Mouse (Mus musculus): ENCODE measurements around the gene Hcfc1. TPM values are rescaled to one million over a fixed set of nuclear protein-coding genes. Genes with fewer than 3 reads are reported as not detected.

The Hcfc1 gene
- total RNA-seq (2021), result 57.2 and 57.5 TPM in 2 replicates
- long read RNA-seq, experiment 1, partial matches to known transcripts, result 4 of 7 reads
- long read RNA-seq, experiment 1, other reads (novel, unspliced or antisense), result 3 of 7 reads
- long read RNA-seq, experiment 2, partial matches to known transcripts, result 4 of 8 reads
- long read RNA-seq, experiment 2, other reads (novel, unspliced or antisense), result 4 of 8 reads

DNA sequence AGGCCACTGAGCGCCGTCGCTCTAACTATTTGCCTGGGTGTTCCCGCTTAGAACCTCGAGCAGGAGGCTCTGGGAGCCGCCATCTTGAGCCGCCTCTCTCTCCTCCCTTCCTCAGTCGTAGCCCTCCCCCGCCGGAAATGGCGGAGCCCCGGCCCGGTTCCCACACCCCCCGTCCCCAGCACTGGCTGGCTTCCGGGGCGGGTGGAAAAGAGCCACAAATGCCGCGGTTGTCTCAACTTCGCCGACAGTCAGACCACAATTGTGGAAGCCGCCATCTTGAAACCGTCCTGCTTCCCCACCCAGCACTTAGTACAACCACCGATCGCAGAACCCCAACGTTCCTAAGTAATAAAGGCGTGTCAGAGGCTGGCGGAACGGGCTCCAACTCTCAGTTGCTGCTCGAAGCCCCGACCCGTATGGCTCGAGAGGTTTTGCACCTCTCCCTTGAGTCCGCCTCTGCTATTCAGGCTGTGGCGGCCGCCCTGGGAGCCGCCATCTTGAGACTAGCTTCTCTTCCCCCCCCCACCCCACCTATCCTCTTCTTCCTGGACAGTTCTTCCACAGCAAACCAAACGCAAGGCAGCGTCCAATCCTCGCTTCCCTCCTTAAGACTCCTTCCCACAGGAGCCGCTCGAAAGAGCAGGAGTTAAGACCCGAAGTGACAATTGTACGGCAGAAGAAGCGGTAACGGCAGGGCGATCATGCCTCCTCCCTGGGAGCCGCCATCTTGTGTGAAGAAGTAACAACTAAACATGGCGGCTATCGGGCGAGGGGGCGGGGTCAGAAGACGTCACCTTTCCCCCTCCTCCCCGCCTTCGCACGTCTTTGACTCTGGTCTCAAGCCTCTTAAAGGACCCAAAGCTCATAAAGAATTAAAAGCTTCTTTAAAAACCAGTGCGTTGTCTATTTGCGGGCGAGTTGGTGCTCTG is at the start of gene Hcfc1:
Hcfc1 (minus strand) TSS at position 110 of the 929 bp plus-strand sequence.
- DNase-seq, result peak; percentile 95

DNA sequence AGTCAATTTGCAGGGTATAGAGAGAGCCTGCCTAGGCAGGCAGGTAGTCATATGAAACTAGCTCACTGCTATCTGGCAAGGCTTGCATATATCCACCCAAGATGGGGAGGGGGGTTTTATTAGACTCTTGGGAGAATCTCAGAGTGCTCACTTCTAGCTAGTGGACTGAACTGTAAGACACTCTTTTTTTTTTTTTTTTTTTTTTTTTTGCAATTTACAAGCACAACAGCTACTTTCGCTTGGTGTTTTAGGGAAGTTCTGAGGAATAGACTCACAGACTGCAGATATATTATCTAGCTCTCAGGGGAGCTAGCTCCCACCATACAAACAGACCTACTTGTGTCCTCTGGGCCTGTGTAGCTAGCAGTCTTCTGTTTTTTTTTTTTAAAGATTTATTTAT is 48.4 kb upstream of the Hcfc1 start:
- no peak for DNase-seq

DNA sequence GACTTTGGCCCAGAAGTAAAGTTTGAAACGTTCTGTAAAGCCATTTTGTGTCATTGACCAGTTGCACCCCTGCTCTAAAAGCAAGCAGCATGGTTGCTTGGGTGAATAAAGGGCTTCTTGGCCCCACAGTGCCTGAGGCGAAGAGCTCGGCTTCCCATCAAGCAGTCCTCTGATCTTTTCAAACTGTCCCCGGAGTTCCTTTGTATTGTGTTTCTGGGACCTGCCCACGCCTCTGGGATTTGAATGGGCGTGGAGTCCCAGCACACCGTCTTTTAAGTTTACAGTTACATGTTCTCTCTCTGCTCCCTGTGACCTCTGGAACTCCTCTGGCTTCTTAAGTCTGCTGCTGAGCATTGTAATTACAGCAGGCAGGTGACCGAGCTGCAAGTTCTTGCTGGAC is 41.9 kb upstream of the Hcfc1 start:
- no peak for DNase-seq

DNA sequence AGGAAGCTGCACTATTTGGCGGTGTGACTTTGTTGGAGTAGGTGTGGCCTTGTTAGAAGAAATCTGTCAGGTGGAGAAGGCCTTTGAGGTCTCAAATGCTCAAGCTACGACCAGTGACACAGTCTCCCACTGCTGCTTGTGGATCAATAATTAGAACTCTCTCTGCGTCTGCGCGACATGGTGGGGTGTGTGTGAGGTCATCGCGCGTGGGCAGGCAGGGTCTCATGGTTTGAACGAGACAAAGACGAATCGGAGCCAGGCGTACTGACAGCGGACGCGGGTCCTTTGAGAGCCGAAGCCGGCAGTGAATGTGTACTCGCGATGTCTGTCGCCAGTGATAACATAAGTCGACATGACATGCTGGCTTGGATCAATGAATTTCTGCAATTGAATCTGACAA is 40.2 kb upstream of the Hcfc1 start:
- no peak for DNase-seq

DNA sequence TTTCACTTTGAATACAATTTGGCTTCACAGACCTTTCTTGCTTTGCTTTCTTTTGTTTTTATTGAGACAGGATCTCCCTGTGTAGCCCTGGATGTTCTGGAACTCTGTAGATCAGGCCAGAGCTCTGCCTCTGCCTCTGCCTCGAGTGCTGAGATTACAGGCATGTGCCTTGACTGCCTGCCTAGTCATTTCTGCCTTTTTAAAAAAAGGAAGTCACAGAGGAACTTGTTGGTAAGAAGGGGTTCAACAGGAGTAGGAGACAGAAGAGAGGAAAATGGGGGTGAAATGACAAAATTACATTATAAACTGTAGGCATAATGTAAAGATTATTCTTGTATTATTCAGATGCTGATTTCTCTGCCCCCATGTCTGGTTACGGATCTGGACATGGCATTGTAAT is 37.5 kb upstream of the Hcfc1 start:
- no peak for DNase-seq

DNA sequence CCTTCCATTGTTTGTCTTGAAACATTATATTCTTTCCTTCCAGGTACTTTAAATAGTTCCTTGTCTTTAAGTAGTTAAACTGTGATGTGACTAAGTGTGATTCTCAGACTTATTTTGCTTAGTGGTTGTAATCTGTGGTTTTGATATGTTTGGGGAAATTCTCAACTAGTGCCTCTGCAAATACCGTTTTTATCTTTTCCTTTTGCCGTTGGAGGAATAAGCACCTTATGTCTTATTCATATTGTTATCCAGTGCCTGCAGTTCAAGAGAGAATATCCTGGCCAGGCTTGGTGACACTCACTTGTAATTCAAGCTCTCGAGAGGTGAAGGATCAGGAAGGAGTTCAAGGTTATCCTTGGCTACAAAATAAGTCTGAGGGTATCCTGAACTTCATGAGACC is 34.9 kb upstream of the Hcfc1 start:
- no peak for DNase-seq

DNA sequence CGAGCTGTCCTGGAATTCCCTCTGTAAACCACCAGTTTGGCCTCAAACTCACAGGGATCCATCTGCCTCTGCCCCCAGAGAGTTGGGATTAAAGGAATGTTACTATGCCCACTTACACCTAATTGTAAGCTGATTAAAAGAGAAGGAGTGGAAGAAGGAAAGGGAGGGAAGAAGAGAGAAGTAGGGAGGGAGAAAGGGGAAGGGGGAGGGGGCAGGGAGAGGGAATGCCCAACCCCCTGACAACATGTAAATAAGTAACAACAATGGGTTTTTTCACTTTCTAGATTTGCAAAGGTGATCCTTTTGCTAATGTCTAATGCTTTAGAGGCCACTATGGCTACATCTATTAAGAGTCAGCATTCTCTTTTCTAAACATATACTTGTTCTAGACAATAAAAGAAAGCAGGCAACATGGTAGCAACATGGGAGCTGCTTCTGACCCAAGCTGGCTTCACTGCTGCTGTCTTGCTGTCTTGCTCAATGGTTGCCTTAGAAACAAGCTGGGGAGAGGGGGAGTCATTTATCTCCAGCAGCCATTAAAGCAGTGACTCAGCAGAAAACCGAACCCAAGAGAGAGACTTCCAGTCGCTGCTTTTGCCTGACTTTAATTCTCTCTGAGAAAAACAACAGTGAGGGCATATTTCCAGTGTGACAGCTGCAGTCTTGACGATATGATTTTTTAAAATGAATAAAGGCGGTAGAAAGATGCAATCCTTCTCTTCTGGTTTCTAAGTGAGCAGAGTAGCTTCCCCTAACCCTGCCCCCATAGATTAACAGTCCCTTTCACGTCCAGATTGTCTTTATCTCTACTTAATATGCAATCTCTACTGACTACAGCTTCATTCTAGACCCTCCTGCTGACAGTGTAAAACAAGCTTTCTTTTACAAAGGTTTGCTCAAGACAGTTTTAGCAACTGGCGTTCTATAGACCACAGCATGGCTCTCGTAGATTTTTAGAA is 33.0 kb upstream of the Hcfc1 start:
- DNase-seq, result peak; percentile 66

DNA sequence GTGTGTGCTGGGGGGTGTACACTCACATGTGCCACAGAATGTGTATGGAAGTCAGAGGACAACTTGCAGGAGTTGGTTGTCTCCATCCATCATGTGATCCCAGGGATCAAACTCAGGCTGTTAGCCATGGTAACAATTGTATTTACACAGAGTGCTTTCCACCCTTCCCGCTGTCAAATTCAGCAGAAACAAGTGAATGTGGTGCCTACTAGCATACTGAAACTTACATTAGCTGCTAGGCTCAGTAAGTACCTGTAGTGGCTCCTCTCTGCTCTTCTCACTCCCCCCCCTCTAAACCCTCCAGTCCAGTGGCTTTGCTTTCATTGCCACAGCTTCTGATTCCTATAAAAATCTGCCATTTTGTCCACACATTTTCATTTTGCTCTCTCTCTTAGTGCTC is 11.6 kb upstream of the Hcfc1 start:
- no peak for DNase-seq

DNA sequence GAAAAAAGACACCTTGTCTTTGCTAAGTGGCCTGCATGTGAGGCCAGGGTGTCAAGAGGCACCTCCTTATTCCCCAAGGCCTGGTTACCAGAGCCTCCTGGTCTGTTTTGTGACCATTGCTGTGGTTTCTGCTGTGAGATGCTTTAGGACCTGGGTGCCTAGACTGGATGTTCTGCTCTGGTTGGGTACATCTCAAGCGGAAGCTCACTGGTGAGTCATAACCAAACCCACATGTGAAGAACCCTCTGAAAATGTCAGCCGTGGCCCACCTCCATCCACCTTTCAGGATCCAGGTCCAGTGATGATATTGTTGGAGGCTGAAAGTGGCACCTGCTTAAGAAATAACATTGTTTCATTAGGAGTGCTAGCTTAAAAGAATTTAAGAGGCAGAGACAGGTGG is 10.1 kb upstream of the Hcfc1 start:
- DNase-seq, result no peak

DNA sequence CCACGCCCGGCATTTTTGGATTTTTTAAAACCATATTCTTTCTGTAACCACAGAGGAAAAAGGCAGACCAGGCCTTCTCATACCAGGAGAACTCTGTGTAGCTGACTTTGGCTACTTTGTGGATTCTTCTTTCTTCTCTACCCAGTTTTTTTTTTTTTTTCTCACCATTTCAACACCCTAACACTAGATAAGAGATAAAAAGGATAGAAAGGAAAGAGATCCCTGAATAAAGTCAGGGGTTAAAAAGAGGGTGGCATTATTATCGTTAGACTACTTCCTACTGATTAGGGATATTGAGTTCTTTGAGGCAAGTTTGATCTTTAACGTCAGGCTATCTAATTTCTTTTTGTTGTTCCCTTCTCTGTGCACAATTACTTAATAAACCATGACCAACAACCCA is 6.6 kb upstream of the Hcfc1 start:
- no peak for DNase-seq

DNA sequence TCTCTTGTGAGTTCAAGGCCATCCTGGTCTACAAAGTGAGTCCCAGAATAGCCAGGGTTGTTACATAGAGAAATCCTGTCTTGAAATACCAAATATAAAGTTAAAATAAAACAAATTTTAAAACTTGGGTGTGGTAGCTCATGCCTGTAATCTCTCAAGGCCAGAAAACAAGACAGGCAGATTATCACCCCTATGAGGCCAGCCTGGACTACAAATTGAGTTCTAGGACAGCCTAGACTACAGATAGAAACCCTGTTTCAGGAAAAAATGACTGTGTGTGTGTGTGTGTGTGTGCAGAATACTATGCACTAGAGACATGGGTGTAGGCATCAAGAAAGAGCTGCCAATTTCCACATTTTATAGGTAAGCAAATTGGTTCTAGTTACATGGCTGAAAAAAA is 4.6 kb upstream of the Hcfc1 start:
- no peak for DNase-seq

DNA sequence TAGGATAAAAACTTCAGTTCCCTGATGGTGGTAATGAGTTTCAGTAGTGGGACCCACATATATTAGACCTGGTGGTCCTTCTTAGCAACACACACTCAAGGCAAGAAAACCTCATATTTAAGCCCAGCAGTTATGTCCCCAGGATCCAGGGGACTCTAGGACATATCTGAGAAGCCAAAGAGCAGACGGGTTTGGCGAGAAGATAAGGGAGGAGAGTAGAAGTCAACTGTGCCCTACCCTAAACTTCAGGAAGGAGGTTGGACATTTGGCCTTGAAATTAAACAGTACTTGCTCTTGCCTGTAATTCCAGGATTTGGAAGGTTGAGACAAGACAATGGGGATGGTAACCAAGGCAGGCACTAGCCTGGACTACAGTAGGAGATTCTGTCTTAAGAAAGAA is 3.6 kb upstream of the Hcfc1 start:
- DNase-seq, result no peak

DNA sequence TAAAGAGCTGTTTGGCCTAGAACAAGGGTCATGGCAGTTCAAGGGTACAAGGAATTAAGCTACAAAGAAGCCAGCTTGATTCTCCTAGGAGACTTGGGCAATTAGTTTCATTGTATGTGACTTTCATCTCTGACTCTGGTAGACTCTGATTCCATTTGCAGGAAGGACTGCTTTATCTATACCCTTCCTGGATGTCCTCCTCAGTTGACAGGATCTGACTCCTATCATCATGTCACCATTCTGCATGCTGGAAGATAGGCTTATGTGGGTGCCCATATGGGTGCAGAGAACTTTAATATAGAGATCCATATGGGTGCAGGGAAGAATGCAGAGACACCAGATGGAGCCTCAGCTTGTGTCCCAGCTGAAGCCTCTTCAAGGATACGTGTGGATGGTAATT is 3.0 kb upstream of the Hcfc1 start:
- no peak for DNase-seq

DNA sequence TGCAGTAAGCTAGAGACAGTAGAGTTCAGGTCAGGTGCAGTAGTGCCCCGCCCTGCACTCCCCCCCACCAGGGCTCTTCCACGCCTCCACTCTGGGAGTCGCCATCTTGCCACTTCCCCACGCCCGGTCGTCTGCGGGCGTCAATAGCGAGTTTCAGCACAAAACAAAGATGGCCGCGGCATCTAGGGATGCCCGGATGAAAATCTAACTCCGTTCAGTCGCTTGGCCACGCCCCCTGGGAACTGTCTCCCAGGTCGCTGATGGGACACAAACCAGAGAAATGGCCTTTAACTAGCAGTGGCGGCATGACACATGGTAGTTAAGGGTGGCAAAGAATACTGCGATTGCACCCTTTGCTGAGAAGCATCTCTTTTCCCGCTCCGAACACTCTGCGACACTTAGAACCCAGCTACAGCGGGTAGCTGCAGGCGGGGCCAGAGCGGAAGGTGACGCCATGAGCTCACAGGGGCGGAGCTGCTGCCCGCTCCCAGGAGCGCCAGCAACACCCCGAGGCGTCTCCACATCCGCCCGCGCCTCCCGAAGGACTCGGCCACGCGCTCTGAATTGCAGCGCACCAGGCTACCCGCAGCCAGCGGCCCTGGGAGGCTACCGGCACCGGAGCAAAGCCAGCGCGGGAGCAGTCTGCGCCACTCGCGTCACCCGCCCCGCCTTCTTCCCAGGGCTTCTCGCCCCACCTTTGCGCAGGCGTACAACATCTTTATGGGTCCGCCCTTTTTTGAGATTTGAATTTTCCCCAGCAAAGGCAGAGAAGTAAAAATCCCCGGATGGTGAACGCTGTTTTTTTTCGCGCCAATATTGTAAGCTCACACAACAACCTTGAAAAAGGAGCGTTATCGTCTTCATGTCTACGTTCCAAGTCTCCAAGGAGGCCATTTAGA is 1.3 kb upstream of the Hcfc1 start:
- peak; percentile 92 for DNase-seq

DNA sequence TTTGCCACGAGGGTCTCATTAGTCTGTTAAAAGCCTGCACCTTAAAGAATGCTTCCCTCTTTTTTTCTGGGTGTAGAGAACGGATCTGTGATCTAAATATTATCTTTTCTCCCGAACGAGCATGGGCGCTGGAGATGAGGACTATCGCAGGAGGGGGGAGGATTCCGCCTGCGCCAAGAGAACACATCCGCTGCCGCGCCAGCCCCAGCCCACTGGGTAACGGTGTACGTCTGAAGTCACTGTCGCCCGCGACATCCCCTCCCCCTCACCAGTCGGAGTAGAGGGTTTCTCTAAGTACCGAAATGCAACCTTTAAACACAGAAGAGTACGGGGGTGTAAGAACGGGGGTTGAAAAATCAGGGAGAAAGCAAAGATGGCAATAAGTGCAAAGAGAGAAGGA is 850 bp downstream of the Hcfc1 start:
- peak; percentile 75 for DNase-seq

DNA sequence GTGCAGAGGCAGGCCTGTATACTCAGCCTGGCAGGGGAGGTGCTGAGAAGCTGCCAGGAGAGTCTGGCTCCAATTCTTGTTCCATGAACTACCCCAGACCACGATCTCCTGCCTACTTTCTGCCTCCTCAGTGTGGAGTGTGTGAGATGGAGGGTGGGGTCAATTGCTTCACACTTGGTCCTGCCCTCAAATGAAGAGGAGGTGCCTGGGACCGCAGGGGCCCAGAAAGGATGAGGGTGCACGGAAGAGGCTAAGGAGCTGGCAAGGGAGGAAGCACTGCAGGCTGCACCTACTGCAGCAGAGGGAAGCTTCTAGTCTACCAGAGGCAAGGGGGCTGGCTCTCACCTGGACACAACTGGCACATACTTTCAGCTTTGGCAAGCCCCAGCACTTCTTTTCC is 1.8 kb downstream of the Hcfc1 start:
- DNase-seq, result no peak

DNA sequence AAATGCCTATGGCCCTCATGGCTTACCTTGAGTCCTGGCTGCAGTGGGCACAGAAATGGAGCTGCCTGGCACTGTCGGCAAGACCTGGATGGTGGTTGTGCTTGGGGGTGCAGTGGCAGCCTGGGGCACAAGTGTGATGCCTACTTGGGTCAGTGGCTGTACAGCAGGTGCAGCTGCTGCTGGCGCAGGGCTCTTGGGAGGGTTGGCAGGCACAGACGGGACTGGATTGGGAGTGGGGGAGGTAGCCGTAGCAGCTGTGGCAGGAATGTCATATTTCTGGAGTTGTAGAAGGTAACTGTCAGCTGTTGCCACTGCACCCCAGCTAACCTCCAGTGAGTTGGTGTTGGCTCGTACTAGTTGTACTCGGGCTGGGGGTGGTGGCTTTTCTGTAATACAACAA is 11.2 kb downstream of the Hcfc1 start:
- DNase-seq, result no peak

DNA sequence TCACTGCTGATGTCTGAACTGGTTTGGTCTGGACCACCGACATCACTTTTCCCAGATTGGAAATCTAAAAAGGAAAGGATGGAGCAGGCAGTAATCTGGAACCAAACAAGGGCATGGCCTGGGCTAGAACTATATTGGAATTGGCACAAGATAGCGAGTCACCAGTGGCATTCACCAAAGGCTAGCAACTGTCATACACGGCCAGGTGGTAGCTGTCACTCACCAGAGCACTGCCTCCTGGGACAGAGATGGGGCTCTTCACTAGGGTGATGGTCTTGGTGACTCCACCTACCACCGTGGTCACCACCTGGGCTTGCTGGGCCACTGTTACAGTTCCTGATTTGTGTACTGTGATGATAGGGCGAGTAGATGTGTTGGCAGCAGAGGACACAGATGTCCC is 13.6 kb downstream of the Hcfc1 start:
- no peak for DNase-seq

DNA sequence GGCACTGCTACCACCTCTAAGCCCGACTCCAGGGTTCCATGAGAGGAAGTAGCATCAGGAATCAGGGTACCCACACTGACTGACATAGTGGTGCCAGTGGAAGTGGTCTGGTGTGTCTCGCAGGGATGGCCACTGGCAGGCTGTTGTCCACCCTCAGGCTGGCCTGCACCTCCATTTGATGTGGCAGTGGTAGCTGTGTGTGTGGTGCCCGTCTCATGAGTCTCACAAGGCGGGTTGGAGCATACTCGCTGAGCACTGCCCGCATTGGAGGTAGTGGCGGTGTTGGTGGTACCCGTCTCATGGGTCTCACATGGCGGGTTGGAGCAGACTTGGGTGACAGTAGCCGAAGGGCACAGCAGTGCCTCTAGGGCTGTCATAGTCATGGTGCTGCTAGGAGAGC is 16.8 kb downstream of the Hcfc1 start:
- no peak for DNase-seq

DNA sequence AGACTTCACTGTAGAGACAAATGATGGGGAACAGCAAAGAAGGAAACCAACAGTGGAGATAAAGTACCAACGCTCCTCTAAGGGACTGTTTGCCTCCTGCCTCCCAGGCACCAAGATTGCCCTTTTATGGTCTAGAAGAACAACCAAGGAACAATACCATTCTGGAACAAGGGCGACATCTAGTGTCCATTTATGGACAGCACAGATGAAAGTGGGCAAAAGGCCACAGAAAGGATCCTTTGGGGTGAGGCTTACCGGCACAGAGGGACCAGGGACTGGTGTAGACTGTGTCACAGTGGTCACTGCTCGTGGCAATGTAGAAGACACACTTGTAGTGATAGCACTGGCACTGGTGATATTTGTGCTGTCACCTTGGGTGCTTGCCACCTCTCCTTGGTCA is 17.5 kb downstream of the Hcfc1 start:
- peak; percentile 68 for DNase-seq

DNA sequence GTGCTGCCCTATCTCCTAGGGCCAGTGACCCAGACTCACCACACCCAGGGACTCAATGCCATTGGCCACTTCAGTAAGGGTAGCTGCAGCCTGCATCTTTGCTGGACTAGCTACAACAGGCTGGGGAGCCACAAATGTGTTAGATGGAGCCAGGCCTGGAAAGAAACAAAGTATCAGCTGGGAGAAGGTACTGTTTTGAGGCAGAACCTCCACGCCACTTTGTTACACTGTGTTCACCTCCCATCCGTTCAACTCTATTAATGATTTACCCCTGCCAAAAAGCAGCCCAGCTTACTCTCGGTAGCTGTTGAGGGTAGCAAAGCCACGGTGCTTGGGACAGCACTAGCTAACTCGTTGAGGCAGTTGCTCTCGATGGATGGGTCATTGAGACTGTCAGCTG is 19.3 kb downstream of the Hcfc1 start:
- no peak for DNase-seq

DNA sequence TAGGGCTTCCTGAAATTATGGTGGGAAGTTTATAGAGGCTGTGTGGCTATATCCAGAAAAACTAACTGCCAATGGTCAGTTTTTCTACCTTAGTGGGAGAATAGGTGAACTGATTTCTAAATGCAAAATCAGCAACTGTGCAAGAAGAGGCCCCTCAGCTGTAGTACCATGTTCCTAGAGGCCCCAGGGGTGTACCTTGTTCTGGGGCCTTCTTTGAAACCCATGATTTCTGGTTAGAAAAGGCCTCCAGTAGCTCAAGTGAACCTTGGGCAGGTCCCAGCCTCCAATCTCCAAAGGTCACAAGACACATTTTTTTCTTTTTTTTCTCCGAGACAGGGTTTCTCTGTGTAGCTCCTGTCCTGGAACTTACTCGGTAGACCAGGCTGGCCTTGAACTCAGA is 23.9 kb downstream of the Hcfc1 start:
- DNase-seq, result no peak

Measured in adrenal gland, postnatal 14 days (tissue).